Mouse (Mus musculus) ES-Bruce4 (cell line): ENCODE data around the gene Ptch1.

ENCODE experiments used
- CTCF ChIP-seq: IDR thresholded peaks from one replicate; pipeline ENCODE4 v1.8.1; 2011; ENCODE audit warnings: low read depth, low read length
- EP300 ChIP-seq: IDR thresholded peaks from 2 replicates; pipeline ENCODE4 v1.6.1; 2011; ENCODE audit warnings: low read depth, low read length; ENCODE audit not compliant: insufficient read depth
- POLR2A ChIP-seq: IDR thresholded peaks from one replicate; pipeline ENCODE4 v1.8.1; 2011; ENCODE audit warnings: low read length; ENCODE audit not compliant: insufficient read depth

DNA sequence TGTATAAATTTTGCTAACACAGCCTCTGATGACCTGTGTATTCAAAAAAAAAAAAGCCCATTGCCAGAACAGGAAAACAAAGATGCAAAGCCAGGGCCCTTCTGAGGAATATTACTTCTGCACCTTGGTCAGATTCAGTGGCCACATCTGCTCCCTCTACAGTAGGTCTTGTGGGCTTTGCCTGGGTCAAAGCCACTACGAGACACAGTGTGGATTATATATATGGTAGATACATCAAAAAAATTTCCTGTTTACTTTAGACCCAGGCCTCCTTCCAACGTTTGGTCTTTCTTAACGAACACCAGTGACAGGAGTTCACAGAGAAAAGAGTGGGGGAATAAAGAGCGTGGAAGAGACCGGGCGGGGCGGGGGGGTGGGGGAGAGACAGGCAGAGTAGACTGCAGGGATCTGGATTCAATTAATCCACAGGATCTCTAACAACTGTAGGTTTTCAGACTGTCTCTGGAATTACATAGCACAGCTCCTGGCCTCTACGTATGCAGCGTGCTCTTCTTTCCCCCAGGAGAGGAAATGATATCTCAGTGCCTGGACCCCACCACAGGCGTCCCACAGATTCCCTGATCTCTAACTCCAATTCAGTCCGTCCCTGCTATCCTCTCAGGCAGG, 47.7 kb downstream of the Ptch1 start:
- TF ChIP-seq POLR2A (no peak), CTCF (no peak), EP300 (no peak)
